Mouse (Mus musculus) G1E-ER4 (cell line): ENCODE measurements at regions not wholly inside any gene's neighbourhood (a gene's known extent, or its start where the extent isn't known, plus 50 kb on each side); places are given as distances from the start of the nearest gene placed in this dataset.

Experiments
- GATA1 ChIP-seq: IDR thresholded peaks from one replicate; pipeline ENCODE4 v1.8.0; 2012; ENCODE audit warnings: low read length, inconsistent platforms

GRCm38 (mm10) chr3:41504867-41505266 is 50.7 kb upstream of the Jade1 start:
- no peak for TF ChIP-seq GATA1

- TF ChIP-seq GATA1: no peak
Measured at GRCm38 (mm10) chr3:41502161-41502560, 53.4 kb upstream of the Jade1 start.

GRCm38 (mm10) chr3:41501124-41501523 is 54.4 kb upstream of the Jade1 start:
- TF ChIP-seq GATA1: no peak

GRCm38 (mm10) chr3:41499680-41500079 is 55.9 kb upstream of the Jade1 start:
- TF ChIP-seq GATA1: no peak

GRCm38 (mm10) chr3:41498791-41499190 is 56.7 kb upstream of the Jade1 start:
- no peak for TF ChIP-seq GATA1

GRCm38 (mm10) chr3:41497771-41498170 is 57.8 kb upstream of the Jade1 start:
- TF ChIP-seq GATA1: no peak

GRCm38 (mm10) chr3:41496931-41497710 is 58.4 kb upstream of the Jade1 start:
- no peak for TF ChIP-seq GATA1

GRCm38 (mm10) chr3:41495893-41496292 is 59.6 kb upstream of the Jade1 start:
- no peak for TF ChIP-seq GATA1

- TF ChIP-seq GATA1: no peak
Measured at GRCm38 (mm10) chr3:41495097-41495496, 60.4 kb upstream of the Jade1 start.

GRCm38 (mm10) chr3:41493472-41493871 is 62.1 kb upstream of the Jade1 start:
- TF ChIP-seq GATA1: no peak

- no peak for TF ChIP-seq GATA1
Measured at GRCm38 (mm10) chr3:41492727-41493392, 62.7 kb upstream of the Jade1 start.

- no peak for TF ChIP-seq GATA1
Measured at GRCm38 (mm10) chr3:41492031-41492726, 63.4 kb upstream of the Jade1 start.

GRCm38 (mm10) chr3:41491185-41491584 is 64.3 kb upstream of the Jade1 start:
- TF ChIP-seq GATA1: no peak

GRCm38 (mm10) chr3:41489998-41490397 is 65.5 kb upstream of the Jade1 start:
- TF ChIP-seq GATA1: no peak

GRCm38 (mm10) chr3:41489571-41489970 is 66.0 kb upstream of the Jade1 start:
- TF ChIP-seq GATA1: no peak

GRCm38 (mm10) chr3:41488229-41488774 is 67.2 kb upstream of the Jade1 start:
- TF ChIP-seq GATA1: no peak
